Mouse (Mus musculus) liver, adult (tissue): Measurements from ENCODE around the gene Gm42517.

Source experiments
- GATA4 ChIP-seq: IDR thresholded peaks from 2 replicates; pipeline ENCODE4 v1.6.1; 2014; ENCODE audit warnings: mild to moderate bottlenecking, low read length; ENCODE audit not compliant: insufficient replicate concordance

Gm42517 gene

GRCm38 (mm10) chr5:108367871-108368332, at the start of gene Gm42517:
Gene Gm42517 (minus strand): TSS chr5:108367922.
- no peak for TF ChIP-seq GATA4

GRCm38 (mm10) chr5:108414711-108415110, 47.0 kb upstream of the Gm42517 start:
- TF ChIP-seq GATA4: no peak

- TF ChIP-seq GATA4: no peak
Measured at GRCm38 (mm10) chr5:108406977-108407376, 39.3 kb upstream of the Gm42517 start.

- no peak for TF ChIP-seq GATA4
Measured at GRCm38 (mm10) chr5:108405460-108405859, 37.7 kb upstream of the Gm42517 start.

GRCm38 (mm10) chr5:108403453-108403852, 35.7 kb upstream of the Gm42517 start:
- TF ChIP-seq GATA4: no peak

GRCm38 (mm10) chr5:108389744-108390143, 22.0 kb upstream of the Gm42517 start:
- TF ChIP-seq GATA4: no peak

DNA sequence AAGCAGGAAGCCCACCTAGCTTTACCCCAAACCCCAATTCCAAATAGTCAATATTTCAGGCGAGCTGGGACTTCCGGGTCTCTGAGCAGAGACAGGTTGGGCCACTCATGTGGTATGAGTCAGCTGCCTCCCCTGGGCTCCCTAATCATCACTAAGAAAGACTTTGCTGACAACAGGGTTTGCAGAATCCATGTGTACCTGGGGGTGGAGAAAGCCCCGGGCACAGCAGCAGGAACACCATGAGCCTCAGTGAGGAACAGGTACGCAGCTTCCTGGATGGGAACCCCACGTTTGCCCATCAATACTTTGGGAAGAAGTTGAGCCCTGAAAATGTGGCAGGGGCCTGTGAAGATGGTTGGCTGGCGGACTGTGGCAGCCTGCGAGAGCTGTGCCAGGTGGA, 20.5 kb upstream of the Gm42517 start, which contains the start of gene Pde6b:
Gene Pde6b (plus strand): TSS at position 191 of the 400 bp plus-strand sequence.
- TF ChIP-seq GATA4: no peak

- TF ChIP-seq GATA4: no peak
Measured at GRCm38 (mm10) chr5:108386449-108386848, 18.7 kb upstream of the Gm42517 start.

DNA sequence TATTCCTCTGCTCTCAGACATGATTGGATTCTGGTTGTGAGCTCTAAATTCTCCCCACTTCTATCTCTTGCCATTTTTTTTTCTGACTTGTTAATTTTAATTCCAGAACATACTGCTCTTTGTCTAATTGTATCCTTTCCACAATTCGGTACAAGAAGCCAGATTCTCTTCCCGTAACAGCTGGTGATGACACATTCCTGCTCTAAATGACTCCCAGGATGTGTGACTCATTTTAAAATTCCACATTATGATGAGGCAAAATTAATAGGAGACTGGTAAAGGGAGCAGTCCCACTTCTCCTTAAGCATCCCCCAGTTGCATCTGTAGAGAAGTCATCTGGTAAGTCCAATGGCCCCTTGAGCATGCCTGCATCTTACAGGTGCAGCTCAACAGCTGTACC, 17.9 kb upstream of the Gm42517 start:
- no peak for TF ChIP-seq GATA4

DNA sequence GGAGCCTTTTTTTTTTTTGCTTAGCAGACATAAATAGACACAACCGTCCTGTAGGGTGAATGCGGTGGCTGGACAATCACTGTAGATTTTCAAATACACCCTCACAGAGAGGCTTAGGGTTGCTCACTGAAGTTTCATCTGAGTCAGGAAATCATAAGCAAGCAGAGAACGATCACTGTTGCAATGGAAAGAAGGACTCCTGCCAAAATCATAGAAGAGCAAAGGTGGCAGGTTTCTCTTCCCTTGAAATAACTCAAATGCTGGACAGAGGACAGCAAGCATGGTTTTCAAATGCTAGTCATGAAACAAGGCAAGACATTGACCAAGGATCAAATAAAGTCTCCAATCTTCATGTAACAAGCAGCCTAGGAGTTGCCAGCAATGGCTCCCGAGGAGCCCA, 10.6 kb upstream of the Gm42517 start:
- TF ChIP-seq GATA4: no peak

DNA sequence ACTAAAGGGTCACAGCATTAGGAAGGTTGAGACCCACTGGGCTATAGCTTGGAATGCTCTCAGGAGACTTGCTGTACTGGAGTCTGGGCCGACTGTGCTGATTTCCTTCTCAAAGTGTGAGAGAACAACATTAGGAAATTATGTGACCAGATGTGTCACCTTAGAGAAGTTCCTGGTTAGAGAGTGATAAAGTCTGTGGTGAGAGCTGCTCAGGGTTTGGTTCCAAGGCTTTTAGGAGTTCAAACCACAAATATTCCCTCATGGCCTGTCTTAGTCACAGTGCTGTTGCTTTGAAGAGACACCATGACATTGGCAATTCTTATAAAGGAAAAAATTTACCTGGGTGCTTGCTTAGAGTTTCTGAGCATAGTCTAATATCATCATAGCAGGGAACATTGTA, 8.3 kb upstream of the Gm42517 start:
- TF ChIP-seq GATA4: no peak

DNA sequence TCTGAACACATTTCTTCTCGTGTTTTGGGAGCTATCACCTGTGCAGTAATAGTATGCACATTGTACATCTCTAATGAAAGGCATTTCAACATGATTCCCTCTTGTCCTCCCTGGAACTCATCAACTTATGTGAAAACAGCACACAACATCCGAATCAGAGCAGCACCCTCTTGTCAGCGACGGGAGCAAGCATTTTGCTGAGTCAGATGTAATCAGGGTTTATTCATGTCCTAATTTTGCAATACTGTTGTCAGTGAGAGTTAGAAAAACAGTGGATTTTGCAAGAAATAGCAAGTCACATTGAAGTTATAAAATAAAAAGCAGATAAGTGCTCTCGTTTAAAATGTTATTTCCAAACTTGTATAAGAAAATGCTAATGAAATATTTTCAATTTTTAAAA, 6.4 kb upstream of the Gm42517 start:
- TF ChIP-seq GATA4: no peak

GRCm38 (mm10) chr5:108369964-108370363, 2.2 kb upstream of the Gm42517 start:
- TF ChIP-seq GATA4: no peak

- no peak for TF ChIP-seq GATA4
Measured at GRCm38 (mm10) chr5:108368851-108369621, 1.3 kb upstream of the Gm42517 start.

- no peak for TF ChIP-seq GATA4
Measured at GRCm38 (mm10) chr5:108368446-108368845, 724 bp upstream of the Gm42517 start.

- no peak for TF ChIP-seq GATA4
Measured at GRCm38 (mm10) chr5:108366984-108367841, 509 bp downstream of the Gm42517 start.
